Comparison of ENCODE assay signal across 8 mouse cellular contexts in the genomic region with DNA sequence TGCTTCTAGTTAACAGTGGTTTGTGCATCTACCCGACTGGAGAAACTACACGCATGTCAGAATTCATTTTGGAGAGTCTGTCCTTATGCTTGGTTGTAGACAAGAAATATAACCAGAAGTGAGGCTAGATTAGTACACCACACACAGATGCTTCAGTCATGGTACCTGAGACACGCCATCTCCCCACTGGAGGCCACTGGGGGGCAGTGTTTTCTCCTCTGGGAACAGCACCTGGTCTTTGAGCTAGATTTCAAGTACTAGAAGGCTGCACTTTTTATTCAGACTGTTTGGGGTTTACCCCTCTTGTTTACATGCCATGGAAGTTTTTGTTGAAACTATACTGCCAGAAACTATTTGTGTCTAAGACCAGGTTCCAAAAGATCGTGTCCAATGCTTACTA. TPM values are rescaled to one million over a fixed set of nuclear protein-coding genes. Genes with fewer than 3 reads are reported as not detected.
DNase-seq lines count a peak whose midpoint lies in the region.

No protein-coding gene starts in this region.

- DNase-seq in gastrocnemius, adult 18-20 months (ENCODE audit: low spot score), result peak; percentile 24
- no peak for DNase-seq in gastrocnemius, postnatal 25 days
- DNase-seq in urinary bladder, postnatal 25 days (ENCODE audit: low spot score), result peak; percentile 44
- DNase-seq in urinary bladder, adult 2 months (ENCODE audit: low spot score), result no peak
- peak; percentile 74 to 75 for DNase-seq in cerebellum, postnatal 10 days
- peak; percentile 20 to 62 for DNase-seq in kidney, adult 8-10 months
- DNase-seq in lung, postnatal 10 days, result peak; percentile 48
- peak; percentile 44 to 79 for DNase-seq in spleen, postnatal 10 days (ENCODE audit: low spot score in 2 of 2)

RNA-seq across cellular contexts. Expression of a gene that starts 43.2 kb away (rescaled TPM):
- 10 to 100 TPM; 60.1 to 63.9 TPM for total RNA-seq in gastrocnemius, adult 18-20 months (2021)
- 10 to 100 TPM; 54.2 to 74.1 TPM for total RNA-seq in gastrocnemius, postnatal 25 days (2021)
- polyA plus RNA-seq in urinary bladder, adult 2 months (2012; rRNA removed), result 54.5 and 54.6 TPM in 2 replicates

Comparison
In these comparisons a context has a peak if more than half of its experiments do, and no peak if none do; other contexts are left out.
1. DNase-seq: peak in gastrocnemius, adult 18-20 months (single experiment), urinary bladder, postnatal 25 days (single experiment), cerebellum, postnatal 10 days (2 of 2), kidney, adult 8-10 months (2 of 2), lung, postnatal 10 days (single experiment) and spleen, postnatal 10 days (2 of 2); none in gastrocnemius, postnatal 25 days (single experiment) and urinary bladder, adult 2 months (single experiment).